Mouse (Mus musculus): ENCODE measurements at regions not wholly inside any gene's neighbourhood (a gene's known extent, or its start where the extent isn't known, plus 50 kb on each side); places are given as distances from the start of the nearest gene placed in this dataset.

DNA sequence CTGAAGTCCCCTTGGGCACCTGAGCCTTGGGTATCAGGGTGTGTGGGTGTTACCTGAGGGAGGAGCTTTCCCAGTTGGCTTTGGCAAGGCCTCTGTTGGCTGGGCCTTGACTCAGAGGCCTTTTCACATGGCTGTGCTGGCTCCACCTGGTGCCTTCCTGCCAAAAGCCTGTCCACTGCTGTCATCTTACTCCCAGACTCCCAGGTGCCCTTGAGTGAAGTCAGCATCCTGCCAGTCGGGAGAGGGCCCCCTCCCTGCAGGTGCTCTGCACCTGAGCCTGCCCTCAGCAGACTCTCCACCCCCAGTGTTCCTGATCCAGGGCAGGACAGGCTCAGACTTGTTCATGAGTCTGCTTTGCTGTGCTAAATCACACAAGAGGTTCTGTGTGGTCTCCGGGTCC, 99.2 kb upstream of the Lgalsl start:
- DNase-seq = no peak

- DNase-seq = no peak
Measured at GRCm38 (mm10) chr11:20930573-20930972, 99.7 kb upstream of the Lgalsl start.

DNA sequence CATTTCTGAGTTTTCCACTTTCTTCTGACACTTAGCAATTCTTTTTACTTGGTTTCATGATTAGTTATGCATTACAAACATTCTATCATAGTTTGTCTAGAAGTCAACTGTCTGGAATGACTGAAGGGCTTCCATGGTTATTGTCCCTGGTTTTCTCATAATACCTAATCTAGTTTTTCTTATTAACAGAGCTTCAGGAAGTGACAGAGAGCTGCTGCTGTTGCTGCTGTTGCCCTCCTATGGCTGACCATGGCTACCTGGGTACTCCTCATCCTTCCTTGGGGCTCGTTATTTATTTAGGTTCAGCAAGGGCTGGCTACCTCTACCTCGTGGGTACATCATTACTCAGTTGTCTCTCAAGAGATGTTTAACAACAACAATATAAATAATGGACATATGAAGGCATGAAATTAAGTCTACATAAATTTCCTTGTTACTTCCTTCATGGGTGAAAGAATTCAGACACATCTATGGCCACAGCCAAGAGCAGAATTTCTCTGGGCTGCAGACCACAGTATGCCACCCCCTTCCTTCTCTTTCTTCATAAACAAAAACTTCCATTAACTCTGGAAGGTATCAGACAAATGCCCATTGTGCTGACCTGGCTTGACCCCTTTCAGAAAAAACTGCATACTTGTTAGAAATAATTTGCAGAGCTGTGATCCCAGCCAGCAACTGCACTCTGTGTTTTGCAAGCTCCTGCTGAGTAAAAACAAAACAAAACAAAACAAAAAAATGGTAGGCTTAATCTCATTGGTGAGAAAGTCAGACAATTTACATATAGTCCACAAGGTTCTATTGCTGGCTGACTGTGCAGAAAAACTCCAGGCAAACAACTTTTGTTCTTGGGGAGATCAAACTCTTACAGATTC, 103.6 kb upstream of the Lgalsl start:
- no peak for DNase-seq

DNA sequence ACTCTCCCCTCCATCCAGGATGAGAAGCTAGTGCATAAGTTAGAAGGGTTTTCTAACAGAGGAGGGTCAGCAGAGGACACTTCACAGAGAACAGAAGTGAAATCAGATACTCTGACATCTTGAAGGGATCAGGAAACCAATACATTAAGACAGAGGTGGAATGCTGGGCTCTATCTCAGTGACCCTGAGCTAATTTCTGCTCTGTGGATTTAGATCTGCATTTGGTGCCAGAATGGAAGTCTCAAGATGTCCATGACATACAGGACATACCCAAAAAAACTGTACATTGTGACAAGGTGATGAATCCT, 104.2 kb upstream of the Lgalsl start:
- no peak for DNase-seq

DNA sequence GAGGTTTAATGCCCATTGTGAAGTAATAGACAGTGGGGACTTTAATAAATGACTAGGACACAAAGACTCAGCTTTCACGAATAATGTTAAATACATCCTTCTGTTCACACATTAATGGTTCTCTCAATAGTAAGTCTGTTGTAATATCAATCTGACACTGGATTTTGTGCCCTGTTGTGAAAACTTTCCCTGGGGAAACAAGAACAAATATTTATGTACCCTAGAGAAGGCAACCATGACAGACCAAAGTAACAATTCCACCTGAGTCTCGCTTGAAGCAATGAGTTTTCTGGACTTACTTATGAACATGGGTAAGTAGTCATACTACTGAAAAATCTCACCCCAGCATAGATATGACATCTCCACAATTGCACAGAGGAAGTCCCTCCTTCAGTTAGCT, 105.1 kb upstream of the Lgalsl start:
- no peak for DNase-seq

DNA sequence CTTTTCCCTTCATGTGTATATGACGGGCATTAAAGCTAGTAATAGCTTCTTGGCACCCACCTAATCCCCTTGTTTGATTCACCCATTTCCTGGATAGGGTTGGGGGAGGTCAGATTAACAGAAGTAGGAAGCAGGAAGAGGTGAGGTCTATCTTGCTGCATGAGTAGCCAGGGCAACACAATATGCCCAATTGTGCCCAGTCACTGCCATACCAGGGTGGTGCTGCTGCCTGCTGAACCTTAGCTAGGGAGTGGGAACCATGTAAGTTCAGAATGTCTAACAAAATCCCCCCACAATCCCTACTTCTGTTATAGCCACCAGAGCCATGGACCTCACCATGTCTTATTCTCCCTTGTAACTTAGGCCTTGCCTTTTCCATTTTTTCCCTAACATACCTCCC, 106.1 kb upstream of the Lgalsl start:
- no peak for DNase-seq

DNA sequence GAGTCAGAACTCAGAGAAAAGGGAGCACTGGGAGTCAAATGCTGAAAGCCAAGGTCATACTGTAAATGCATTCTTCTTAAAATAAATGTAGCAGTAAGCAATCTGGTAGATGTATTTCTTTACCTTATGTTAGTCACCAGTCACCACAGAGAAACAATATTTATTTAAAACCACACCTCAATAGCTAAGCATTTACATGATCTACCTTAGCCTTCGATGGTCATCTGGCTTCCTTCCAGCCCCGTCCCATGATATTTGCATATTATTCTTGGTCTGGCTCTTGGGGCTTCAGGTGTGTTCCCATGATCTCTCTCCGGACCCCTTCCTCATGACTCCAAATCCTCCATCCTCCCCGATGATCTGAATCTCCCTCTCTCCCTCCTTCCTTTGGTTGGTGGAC, 107.1 kb upstream of the Lgalsl start:
- no peak for DNase-seq

DNA sequence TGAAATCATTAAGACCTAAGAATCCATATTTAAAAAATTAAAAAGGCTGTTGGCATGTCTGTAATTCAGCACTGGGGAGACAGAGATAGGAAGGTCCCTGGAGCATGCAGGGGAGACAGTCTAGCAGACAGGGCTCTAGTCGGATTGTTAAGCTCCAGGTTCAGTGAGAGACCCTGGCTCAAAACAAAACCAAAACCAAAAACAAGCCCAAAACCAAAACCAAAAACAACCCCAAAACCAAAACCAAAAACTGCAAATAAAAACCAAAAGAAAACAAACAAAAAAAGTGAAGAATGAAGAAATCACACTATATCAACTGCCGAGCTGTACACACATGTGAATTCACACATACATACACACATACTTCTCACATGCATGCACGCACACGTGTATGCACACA, 108.8 kb upstream of the Lgalsl start:
- no peak for DNase-seq

GRCm38 (mm10) chr11:20941546-20941945, 110.7 kb upstream of the Lgalsl start:
- DNase-seq = peak; percentile 37

- DNase-seq = no peak
Measured at GRCm38 (mm10) chr11:20955561-20955960, 124.7 kb upstream of the Lgalsl start.

- DNase-seq = no peak
Measured at GRCm38 (mm10) chr11:20957766-20958165, 126.9 kb upstream of the Lgalsl start.

DNA sequence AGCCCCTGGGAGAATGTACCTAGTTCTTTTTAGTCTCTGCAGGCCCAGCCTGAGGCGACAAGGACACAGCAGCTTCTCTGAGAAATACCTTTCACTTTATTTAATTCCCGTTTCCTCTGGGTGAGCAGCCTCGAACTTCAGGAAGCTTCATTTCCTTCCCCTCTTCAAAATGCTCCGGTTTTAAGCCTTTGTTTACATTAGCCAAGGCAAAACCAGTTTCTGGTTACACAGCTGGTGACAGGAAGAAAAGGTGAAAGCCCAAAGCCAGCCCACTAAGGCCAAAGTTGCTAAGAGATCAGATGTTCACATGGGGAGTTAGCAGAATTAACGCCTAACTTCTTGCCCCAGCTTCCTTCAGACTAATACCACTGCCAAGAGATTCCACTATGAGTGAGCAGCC, 127.4 kb upstream of the Lgalsl start:
- DNase-seq = no peak

DNA sequence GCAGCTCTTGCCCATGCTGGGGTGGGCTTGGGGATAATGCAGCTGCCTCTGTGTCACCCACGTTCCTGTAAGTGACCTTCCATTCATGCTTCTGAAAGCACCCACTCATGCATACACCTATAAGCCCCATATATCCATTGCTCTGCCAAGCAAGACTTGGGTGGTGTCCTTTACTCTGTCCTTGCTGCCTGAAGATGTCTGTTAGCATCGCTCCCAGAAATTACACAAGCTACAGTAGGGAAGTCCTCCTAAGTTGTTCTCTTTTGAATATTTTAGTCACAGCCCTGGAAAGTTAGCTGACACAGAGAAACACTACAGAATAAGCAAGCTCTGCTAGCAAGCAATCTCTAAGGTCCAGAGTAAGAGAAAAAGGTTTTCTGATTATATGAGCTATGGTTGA, 129.2 kb upstream of the Lgalsl start:
- DNase-seq = no peak

DNA sequence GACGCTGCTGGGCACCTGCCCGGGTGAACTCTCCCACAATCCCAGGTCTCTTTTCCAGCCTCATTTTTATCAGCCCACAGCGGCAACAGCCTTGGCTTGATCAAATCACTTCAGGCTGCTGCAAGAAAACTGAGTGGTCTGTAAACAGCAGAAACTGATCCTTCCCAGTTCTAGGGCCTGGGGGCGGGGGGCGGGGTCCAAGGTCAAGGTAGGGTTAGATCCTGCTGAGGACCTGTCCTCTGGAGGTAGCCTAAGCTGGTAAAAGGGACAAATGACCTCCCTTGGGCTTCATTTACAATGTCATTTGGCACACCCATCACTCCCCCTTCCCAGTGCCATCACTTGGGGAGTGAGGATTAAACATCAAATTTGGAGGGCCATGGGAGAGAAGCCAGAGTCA, 129.9 kb upstream of the Lgalsl start:
- no peak for DNase-seq

GRCm38 (mm10) chr11:20961626-20962025, 129.5 kb upstream of the Peli1 start:
- DNase-seq = no peak

DNA sequence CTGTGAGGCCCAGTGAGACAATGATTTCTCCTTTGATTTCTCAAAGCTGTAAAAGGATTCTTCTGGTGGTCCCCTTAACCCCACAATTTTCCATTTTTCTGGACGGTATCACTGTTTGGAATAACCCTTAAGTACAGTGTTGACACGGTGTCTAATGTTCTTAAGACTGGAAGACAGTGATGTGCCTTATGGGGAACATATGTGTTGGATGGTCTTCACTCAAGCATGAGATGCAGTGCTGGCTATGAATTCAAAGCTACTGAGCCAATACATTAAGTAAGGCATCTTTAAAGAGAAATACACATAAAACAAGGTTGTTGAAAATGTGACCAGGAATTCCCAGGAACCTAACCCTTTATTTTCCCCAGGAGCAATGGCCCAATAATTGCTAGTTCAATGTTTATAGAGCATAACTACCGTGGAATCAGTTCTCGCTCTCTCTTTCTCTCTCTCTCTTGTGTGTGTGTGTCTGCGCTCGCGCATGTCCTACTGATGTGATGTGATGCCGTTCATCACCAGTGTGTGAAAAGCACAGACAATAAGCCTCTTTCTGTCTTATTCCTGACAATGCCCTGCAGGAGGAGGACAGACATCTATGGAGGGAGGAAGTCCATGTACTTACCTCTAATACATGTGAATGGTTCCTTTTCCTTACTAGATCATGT, 125.4 kb upstream of the Peli1 start:
- DNase-seq = no peak

DNA sequence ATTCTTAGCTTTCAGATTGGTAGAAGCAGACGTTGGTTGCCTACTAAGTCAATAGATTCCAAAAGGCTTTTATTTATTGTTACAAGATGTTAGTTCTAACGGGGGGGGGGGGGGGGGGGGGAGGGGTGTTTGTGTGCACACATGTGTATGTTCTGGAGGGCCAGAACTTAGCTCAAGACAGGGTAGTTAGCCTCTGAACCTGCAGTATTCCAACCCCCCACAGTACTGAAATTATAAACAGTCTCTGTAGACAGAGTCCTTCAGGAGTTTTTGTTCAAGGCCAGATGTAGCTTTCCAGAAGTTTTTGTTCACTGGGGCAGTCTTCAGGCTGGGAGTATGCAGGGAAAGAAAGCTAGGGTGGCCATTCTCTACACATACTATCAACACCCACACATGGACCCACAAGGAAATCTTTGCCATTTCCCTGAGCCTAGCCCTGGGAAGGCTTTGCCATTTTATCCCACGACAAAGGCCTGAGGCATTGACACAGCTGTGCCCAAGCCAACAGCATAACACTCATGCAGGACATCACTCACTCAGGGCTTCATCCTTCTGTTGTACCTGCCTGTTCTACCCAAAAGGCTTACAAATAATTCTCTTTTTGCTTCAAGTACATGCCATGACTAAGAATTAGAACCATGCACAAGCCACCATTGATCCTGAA, 123.6 kb upstream of the Peli1 start:
- no peak for DNase-seq

- DNase-seq = no peak
Measured at GRCm38 (mm10) chr11:20968341-20968740, 122.8 kb upstream of the Peli1 start.

DNA sequence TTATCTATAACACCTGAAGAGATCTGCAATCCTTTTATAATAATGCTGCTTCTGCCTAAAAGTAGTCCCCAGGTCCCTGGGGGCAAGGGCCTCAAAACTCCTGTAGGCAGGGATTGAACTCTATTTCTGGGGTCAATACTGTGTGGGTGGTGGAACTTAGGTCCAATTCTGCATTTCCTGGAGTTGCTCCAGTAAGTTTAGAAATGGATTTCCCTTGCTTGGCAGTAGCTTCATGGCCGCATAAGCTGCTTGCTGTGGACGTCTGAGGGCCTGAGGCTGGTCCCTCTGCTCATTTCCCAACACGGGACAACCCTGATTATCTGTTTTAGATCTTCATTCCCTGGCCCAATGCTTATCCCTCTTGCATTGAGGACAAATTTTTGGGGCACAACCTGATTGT, 118.0 kb upstream of the Peli1 start:
- no peak for DNase-seq

GRCm38 (mm10) chr11:20981588-20981987, 109.5 kb upstream of the Peli1 start:
- no peak for DNase-seq

DNA sequence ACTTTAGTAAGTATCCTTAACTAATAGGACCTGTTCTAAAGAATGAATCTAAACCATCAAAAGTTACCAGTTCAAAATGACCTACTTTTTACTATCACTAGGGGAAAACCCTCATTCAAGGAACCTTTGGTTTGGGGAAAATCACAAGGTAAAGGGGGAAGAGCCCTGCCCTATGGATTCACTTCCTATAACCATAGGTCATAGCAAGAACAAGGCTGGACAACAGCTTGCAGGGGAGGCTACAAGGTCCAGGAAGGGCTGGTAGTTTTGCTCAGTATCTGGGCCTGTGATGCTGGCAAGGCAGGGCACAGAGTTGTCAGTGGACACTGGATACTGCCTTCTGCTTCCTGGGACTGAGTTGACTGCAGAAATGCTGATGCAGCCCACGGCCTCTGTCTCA, 109.1 kb upstream of the Peli1 start:
- DNase-seq = no peak

- no peak for DNase-seq
Measured at GRCm38 (mm10) chr11:20982500-20982899, 108.6 kb upstream of the Peli1 start.

- no peak for DNase-seq
Measured at GRCm38 (mm10) chr11:20985069-20985759, 105.9 kb upstream of the Peli1 start.

DNA sequence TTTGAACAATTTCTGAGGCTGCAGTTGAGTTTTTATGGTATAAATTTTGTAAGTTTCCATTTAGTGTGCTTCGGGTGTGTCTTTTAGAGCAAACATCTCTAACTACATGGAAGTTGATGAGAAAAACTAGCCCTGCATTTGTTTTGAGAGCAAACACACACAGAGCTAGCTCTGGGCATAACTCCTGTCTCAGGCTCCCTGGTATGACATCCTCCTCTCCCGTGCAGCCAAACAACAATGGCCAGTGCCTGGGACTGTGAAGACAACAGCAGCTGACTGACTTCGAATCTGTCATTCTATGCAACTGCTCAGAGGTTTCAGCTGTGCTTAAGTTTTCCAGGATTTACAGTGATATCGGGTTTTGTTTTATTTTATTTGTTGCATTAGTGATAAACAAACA, 105.3 kb upstream of the Peli1 start:
- DNase-seq = no peak
